Mouse (Mus musculus): ENCODE data around the gene Auts2. TPM values are rescaled to one million over a fixed set of nuclear protein-coding genes. Genes with fewer than 3 reads are reported as not detected.

Gene Auts2
- polyA plus RNA-seq, 1 experiment from 2014 or later = 30.4 TPM

DNA sequence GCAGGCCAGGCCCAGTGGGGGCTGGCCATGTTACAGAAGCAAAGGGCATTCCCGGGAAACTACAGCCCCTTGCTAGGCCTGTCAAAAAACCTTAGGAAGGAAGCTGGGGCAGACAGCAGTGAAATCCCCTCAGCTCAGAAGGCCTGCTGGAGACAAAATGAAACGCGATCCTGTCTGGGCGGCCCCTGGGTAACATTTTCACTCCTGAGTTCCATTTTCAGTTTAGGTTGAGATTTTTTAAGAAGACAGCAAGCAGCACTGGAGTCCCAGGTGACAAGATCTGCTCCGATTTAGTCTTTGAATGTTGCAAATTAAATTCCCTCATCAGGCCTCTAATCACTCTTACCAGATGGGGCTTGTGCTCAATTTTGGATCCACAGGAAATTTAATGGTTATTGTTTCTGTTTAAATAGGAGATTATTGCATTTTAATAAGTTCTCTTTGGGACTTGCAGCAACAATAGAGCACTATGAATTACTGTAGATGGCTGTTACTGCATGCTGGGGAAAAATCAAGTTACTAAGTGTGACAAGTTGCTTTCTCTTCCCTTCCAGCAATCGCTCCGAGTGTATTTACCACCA, 594.5 kb downstream of the Auts2 start:
- no peaks in the 10 kb centered on the region for H3K9me3 ChIP-seq (ENCODE audit: control insufficient read depth, low read length)
- no peaks in the 10 kb centered on the region for H3K36me3 ChIP-seq (ENCODE audit: control insufficient read depth, insufficient read depth, low read length)
- H3K4me3 ChIP-seq (ENCODE audit: low read depth, low read length) = no peak overlapping the region
- DNase-seq (ENCODE audit: low spot score) (no peak), ATAC-seq (replicated peaks; ENCODE audit: low FRiP score, low TSS enrichment, low read depth) (no peak)
- no peaks in the 10 kb centered on the region for H3K27me3 ChIP-seq (replicated peaks; ENCODE audit: control insufficient read depth, insufficient read depth, low read length)
- H3K27ac ChIP-seq (ENCODE audit: low read depth) = 0 out of 2 replicates have a peak overlapping the region, but pooled peaks have one; percentile 29
- H3K4me2 ChIP-seq (ENCODE audit: low read length) = no peak overlapping the region
- 49% methylated on average over 7 of the region's 7 CpGs for WGBS
- H3K4me1 ChIP-seq (replicated peaks; ENCODE audit: control insufficient read depth, insufficient read depth, low read length) = peaks cover 5% of the 10 kb centered on the region; the same call in 1 of the 2 replicates
- no peak overlapping the region for H3K9ac ChIP-seq (ENCODE audit: low read length)

DNA sequence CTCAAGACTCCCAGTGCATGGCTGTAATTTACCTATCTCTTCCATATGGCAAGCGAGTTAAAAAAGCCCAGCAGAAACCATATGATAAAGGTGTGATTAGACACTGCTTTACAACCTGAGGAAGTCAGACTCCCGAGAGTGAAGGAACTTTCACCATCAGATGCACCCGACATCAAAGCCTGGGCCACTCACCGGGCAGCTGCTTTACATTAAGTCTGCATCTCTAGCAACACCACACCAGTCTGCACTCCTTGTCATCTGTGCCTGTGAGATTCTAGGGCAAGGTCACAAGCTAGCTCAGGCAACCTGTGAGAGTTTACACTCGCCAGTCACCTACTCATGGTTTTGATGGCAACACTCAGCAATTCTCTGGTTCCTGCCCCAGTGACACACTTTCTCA, 596.3 kb downstream of the Auts2 start:
- ATAC-seq (replicated peaks; ENCODE audit: low FRiP score, low TSS enrichment, low read depth) = no peak
- Histone ChIP-seq H3K4me3 (ENCODE audit: low read depth, low read length) (no peak overlapping the region), H3K27ac (ENCODE audit: low read depth) (no peak overlapping the region), H3K36me3 (ENCODE audit: control insufficient read depth, insufficient read depth, low read length) (no peaks in the 10 kb centered on the region), H3K4me2 (ENCODE audit: low read length) (no peak overlapping the region), H3K27me3 (replicated peaks; ENCODE audit: control insufficient read depth, insufficient read depth, low read length) (no peaks in the 10 kb centered on the region), H3K4me1 (replicated peaks; ENCODE audit: control insufficient read depth, insufficient read depth, low read length) (peaks cover 5% of the 10 kb centered on the region; the same call in 1 of the 2 replicates), H3K9me3 (ENCODE audit: control insufficient read depth, low read length) (no peaks in the 10 kb centered on the region), H3K9ac (ENCODE audit: low read length) (no peak overlapping the region)
- no peak for DNase-seq (ENCODE audit: low spot score)
- WGBS = 59% methylated on average over 5 of the region's 5 CpGs

DNA sequence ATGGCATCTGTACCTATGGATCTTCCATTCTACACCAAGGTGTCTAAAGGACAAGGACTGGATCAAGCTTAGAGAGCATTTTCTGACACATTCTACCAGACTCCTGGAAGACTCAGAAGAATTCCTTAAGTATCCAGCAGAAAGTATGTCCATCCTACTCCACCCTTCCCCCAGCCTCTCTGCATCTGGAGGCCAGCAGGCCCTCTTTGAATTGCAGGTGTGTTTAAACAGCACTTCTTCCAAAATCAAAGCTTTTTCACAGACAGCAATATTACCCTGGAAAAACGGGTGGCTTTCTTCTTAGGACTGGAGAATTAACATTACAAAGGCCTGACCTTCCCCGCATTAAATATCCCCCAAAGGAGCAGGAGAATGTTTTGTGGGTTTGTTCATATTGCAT, 598.4 kb downstream of the Auts2 start:
- peak; percentile 31 for DNase-seq (ENCODE audit: low spot score)

DNA sequence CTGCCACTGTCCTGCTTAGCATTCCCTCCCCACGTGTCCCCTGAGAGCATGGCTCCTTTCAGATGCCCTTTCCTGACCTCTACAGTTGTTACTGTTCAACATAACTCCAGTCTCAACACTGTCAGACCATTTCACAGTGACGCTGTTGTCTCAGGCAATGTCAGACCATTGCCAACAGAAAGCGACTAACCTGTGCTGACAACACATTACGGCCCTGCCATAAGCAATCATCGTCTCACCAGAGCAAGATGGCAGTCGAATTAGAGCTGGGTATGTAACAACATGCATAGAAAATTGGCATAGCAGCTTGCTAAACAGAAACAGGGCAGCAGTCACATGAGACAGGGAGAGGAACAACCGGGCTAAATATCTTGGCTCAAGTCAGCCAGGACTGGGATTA, 614.4 kb downstream of the Auts2 start:
- WGBS = 83% methylated on average over 7 of the region's 7 CpGs
- Histone ChIP-seq H3K36me3 (ENCODE audit: control insufficient read depth, insufficient read depth, low read length) (no peaks in the 10 kb centered on the region), H3K4me3 (ENCODE audit: low read depth, low read length) (no peak overlapping the region), H3K27me3 (replicated peaks; ENCODE audit: control insufficient read depth, insufficient read depth, low read length) (no peaks in the 10 kb centered on the region), H3K27ac (ENCODE audit: low read depth) (no peak overlapping the region), H3K4me1 (replicated peaks; ENCODE audit: control insufficient read depth, insufficient read depth, low read length) (no peaks in the 10 kb centered on the region), H3K4me2 (ENCODE audit: low read length) (no peak overlapping the region), H3K9me3 (ENCODE audit: control insufficient read depth, low read length) (no peaks in the 10 kb centered on the region), H3K9ac (ENCODE audit: low read length) (no peak overlapping the region)
- DNase-seq (ENCODE audit: low spot score) (no peak), ATAC-seq (replicated peaks; ENCODE audit: low FRiP score, low TSS enrichment, low read depth) (no peak)

More for the DNA sequence above, 598.4 kb downstream of the Auts2 start:
- Histone ChIP-seq H3K4me1 (replicated peaks; ENCODE audit: control insufficient read depth, insufficient read depth, low read length) (peaks cover 5% of the 10 kb centered on the region; the same call in 1 of the 2 replicates), H3K27ac (ENCODE audit: low read depth) (no peak overlapping the region), H3K27me3 (replicated peaks; ENCODE audit: control insufficient read depth, insufficient read depth, low read length) (no peaks in the 10 kb centered on the region), H3K9ac (ENCODE audit: low read length) (no peak overlapping the region), H3K9me3 (ENCODE audit: control insufficient read depth, low read length) (no peaks in the 10 kb centered on the region), H3K4me3 (ENCODE audit: low read depth, low read length) (no peak overlapping the region), H3K4me2 (ENCODE audit: low read length) (no peak overlapping the region), H3K36me3 (ENCODE audit: control insufficient read depth, insufficient read depth, low read length) (no peaks in the 10 kb centered on the region)
- 36% methylated on average over 2 of the region's 2 CpGs for WGBS
- ATAC-seq (replicated peaks; ENCODE audit: low FRiP score, low TSS enrichment, low read depth) = no peak

DNA sequence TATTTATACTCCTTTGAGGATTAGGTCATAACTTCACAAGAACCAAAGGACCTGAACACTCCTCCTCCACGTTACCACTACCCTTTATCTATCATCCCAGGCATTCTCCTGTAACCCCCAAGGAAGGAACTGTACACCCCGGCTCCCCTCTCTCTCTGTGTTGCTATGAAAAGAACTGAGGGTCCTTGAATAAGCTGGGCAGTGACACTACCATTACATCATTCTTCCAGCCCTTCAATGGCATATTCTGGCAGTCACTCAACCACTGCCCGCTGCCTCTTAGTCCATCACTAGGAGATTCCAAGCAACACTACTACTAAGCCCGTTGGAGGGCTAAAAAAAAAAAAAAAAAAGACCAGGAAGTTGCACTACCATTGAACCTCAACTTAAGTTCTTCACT, 620.4 kb downstream of the Auts2 start:
- 81% methylated on average over 4 of the region's 4 CpGs for WGBS
- Histone ChIP-seq H3K9ac (ENCODE audit: low read length) (no peak overlapping the region), H3K36me3 (ENCODE audit: control insufficient read depth, insufficient read depth, low read length) (no peaks in the 10 kb centered on the region), H3K4me3 (ENCODE audit: low read depth, low read length) (no peak overlapping the region), H3K27ac (ENCODE audit: low read depth) (no peak overlapping the region), H3K4me1 (replicated peaks; ENCODE audit: control insufficient read depth, insufficient read depth, low read length) (no peaks in the 10 kb centered on the region), H3K4me2 (ENCODE audit: low read length) (no peak overlapping the region), H3K27me3 (replicated peaks; ENCODE audit: control insufficient read depth, insufficient read depth, low read length) (no peaks in the 10 kb centered on the region), H3K9me3 (ENCODE audit: control insufficient read depth, low read length) (no peaks in the 10 kb centered on the region)
- no peak for ATAC-seq (replicated peaks; ENCODE audit: low FRiP score, low TSS enrichment, low read depth)
- DNase-seq (ENCODE audit: low spot score) = peak; percentile 47

DNA sequence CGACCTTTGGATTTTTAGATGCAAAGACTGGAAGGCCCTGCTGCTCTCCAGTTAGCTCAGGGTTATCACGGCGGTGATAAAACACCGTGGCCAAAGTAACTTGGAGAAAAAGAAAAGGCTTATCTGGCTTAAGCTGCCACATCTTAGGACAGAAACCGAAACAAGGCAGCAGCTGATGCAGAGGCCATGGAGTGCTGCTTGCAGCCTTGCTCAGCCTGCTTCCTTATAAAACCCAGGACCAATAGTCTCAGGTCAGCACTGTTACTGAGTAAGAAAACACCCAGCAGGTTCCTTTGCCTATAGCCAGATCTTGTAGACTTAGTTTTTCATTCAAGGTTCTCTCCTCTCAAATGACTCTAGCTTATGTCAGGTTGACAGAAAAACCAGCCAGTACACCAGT, 621.0 kb downstream of the Auts2 start:
- H3K27me3 ChIP-seq (replicated peaks; ENCODE audit: control insufficient read depth, insufficient read depth, low read length) = no peaks in the 10 kb centered on the region
- no peaks in the 10 kb centered on the region for H3K9me3 ChIP-seq (ENCODE audit: control insufficient read depth, low read length)
- no peak overlapping the region for H3K4me2 ChIP-seq (ENCODE audit: low read length)
- H3K9ac ChIP-seq (ENCODE audit: low read length) = no peak overlapping the region
- DNase-seq (ENCODE audit: low spot score) (peak; percentile 47), ATAC-seq (replicated peaks; ENCODE audit: low FRiP score, low TSS enrichment, low read depth) (no peak)
- no peaks in the 10 kb centered on the region for H3K4me1 ChIP-seq (replicated peaks; ENCODE audit: control insufficient read depth, insufficient read depth, low read length)
- no peak overlapping the region for H3K4me3 ChIP-seq (ENCODE audit: low read depth, low read length)
- H3K27ac ChIP-seq (ENCODE audit: low read depth) = no peak overlapping the region
- WGBS = 65% methylated on average over 5 of the region's 5 CpGs
- H3K36me3 ChIP-seq (ENCODE audit: control insufficient read depth, insufficient read depth, low read length) = no peaks in the 10 kb centered on the region

DNA sequence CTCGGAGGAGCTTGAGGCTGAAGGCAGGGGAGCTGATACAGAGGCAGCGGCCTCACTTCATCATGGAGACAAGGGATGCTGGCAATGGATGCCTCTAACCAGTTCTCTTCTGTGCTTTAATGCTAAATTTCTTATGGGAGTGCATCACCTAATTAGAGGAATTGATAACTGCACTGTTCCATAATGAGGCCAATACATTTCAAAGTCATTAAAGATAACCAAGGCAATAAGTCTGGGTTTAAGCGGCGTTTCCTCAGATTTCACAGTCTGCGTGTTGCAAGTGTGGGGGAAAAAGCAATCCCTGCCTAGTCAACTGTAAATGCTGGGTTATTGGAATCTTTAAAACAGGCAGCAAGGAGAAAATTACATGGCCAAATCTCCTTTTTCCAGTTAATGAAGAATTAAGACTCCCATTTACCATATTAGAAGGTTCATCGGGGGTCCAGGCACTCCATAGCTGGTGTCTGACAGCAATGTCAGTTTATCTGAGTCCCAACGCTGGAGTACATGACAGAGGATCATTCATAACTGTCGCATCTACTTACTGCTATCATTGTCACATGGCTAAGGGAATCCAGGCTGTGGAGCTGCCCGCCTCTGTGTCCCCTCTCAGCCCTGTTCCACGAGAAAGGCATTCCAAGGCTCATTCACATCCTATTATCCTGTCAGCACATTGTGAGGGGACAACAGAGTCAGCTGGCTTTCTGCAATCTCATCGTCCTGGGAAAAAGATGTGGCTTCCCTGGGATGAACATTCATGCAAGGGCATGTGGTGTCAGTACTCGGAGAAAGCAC, 623.0 kb downstream of the Auts2 start:
- no peak for ATAC-seq (replicated peaks; ENCODE audit: low FRiP score, low TSS enrichment, low read depth)
- no peak overlapping the region for H3K27ac ChIP-seq (ENCODE audit: low read depth)
- no peak overlapping the region for H3K4me3 ChIP-seq (ENCODE audit: low read depth, low read length)
- no peaks in the 10 kb centered on the region for H3K36me3 ChIP-seq (ENCODE audit: control insufficient read depth, insufficient read depth, low read length)
- H3K9ac ChIP-seq (ENCODE audit: low read length) = no peak overlapping the region
- no peaks in the 10 kb centered on the region for H3K4me1 ChIP-seq (replicated peaks; ENCODE audit: control insufficient read depth, insufficient read depth, low read length)
- 82% methylated on average over 12 of the region's 12 CpGs for WGBS
- DNase-seq (ENCODE audit: low spot score) = no peak
- no peak overlapping the region for H3K4me2 ChIP-seq (ENCODE audit: low read length)
- H3K27me3 ChIP-seq (replicated peaks; ENCODE audit: control insufficient read depth, insufficient read depth, low read length) = no peaks in the 10 kb centered on the region
- H3K9me3 ChIP-seq (ENCODE audit: control insufficient read depth, low read length) = no peaks in the 10 kb centered on the region

DNA sequence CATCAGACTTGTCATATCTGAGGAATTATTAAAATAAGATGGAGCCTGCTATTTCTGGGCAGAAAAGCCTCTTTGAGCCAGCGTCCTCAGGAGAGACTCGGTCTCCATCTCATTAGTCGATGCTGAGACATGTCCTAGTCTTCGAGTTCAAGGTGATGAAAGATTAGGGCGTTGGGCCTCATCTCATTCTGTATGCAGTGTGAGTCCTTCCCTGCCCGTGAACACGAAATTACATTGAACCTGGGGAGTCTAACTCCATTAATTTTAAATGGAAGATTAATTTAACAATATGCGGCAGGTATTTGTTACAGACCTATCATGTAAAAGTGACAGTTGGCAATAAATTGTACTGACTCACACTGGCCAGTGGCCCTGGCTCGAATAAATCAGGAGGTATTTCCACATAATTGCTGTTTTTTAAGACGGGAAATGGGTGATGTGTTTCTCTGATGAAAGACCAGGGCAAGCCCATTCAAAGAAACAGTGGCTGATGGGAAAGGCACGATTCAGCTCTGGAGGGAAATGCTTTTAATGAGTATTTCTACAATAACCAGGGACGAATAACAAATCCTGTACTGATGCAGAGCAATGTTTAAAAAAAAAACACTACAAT, 626.2 kb downstream of the Auts2 start:
- no peaks in the 10 kb centered on the region for H3K36me3 ChIP-seq (ENCODE audit: control insufficient read depth, insufficient read depth, low read length)
- H3K9ac ChIP-seq (ENCODE audit: low read length) = no peak overlapping the region
- no peak overlapping the region for H3K27ac ChIP-seq (ENCODE audit: low read depth)
- H3K9me3 ChIP-seq (ENCODE audit: control insufficient read depth, low read length) = no peaks in the 10 kb centered on the region
- H3K4me3 ChIP-seq (ENCODE audit: low read depth, low read length) = no peak overlapping the region
- ATAC-seq (replicated peaks; ENCODE audit: low FRiP score, low TSS enrichment, low read depth) (no peak), DNase-seq (ENCODE audit: low spot score) (no peak)
- 75% methylated on average over 12 of the region's 12 CpGs for WGBS
- no peak overlapping the region for H3K4me2 ChIP-seq (ENCODE audit: low read length)
- H3K4me1 ChIP-seq (replicated peaks; ENCODE audit: control insufficient read depth, insufficient read depth, low read length) = no peaks in the 10 kb centered on the region
- H3K27me3 ChIP-seq (replicated peaks; ENCODE audit: control insufficient read depth, insufficient read depth, low read length) = no peaks in the 10 kb centered on the region
